Mouse (Mus musculus): Measurements from ENCODE around the gene Rnf220. TPM values are rescaled to one million over a fixed set of nuclear protein-coding genes. Genes with fewer than 3 reads are reported as not detected.

Rnf220 gene
- polyA plus RNA-seq, 1 experiment from 2014 or later: 124 TPM

- 64% methylated on average over 14 of the region's 14 CpGs for WGBS
- Histone ChIP-seq H3K4me1 (replicated peaks) (peaks cover 10% of the 10 kb centered on the region), H3K36me3 (no peaks in the 10 kb centered on the region), H3K27ac (no peak overlapping the region), H3K9ac (replicated peaks) (no peak overlapping the region), H3K4me2 (replicated peaks) (no peak overlapping the region), H3K4me3 (replicated peaks) (no peak overlapping the region), H3K9me3 (no peaks in the 10 kb centered on the region), H3K27me3 (peaks cover 45% of the 10 kb centered on the region)
- no peak for ATAC-seq
Observed at GRCm38 (mm10) chr4:117473291-117473984, 23.4 kb downstream of the Rnf220 start.

GRCm38 (mm10) chr4:117469471-117469870 is 27.4 kb downstream of the Rnf220 start:
- H3K4me3 ChIP-seq (replicated peaks): no peak overlapping the region
- no peak overlapping the region for H3K4me2 ChIP-seq (replicated peaks)
- no peak overlapping the region for H3K9ac ChIP-seq (replicated peaks)
- peaks cover 15% of the 10 kb centered on the region for H3K4me1 ChIP-seq (replicated peaks)
- WGBS: 82% methylated on average over 4 of the region's 4 CpGs
- no peak for ATAC-seq
- H3K27ac ChIP-seq: no peak overlapping the region
- no peaks in the 10 kb centered on the region for H3K9me3 ChIP-seq
- H3K36me3 ChIP-seq: no peaks in the 10 kb centered on the region
- H3K27me3 ChIP-seq: peaks cover 19% of the 10 kb centered on the region

GRCm38 (mm10) chr4:117467936-117468335 is 28.9 kb downstream of the Rnf220 start:
- H3K9ac ChIP-seq (replicated peaks): no peak overlapping the region
- H3K27ac ChIP-seq: no peak overlapping the region
- H3K4me3 ChIP-seq (replicated peaks): no peak overlapping the region
- no peak for ATAC-seq
- H3K4me1 ChIP-seq (replicated peaks): peaks cover 15% of the 10 kb centered on the region
- 82% methylated on average over 7 of the region's 7 CpGs for WGBS
- peaks cover 7% of the 10 kb centered on the region; the same call in 1 of the 2 replicates for H3K27me3 ChIP-seq
- H3K4me2 ChIP-seq (replicated peaks): no peak overlapping the region
- no peaks in the 10 kb centered on the region for H3K36me3 ChIP-seq
- H3K9me3 ChIP-seq: no peaks in the 10 kb centered on the region

- ATAC-seq: no peak
- Histone ChIP-seq H3K4me2 (replicated peaks) (no peak overlapping the region), H3K27me3 (peaks cover 5% of the 10 kb centered on the region; the same call in 1 of the 2 replicates), H3K4me3 (replicated peaks) (no peak overlapping the region), H3K27ac (no peak overlapping the region), H3K4me1 (replicated peaks) (no peaks in the 10 kb centered on the region), H3K9me3 (no peaks in the 10 kb centered on the region), H3K9ac (replicated peaks) (no peak overlapping the region), H3K36me3 (no peaks in the 10 kb centered on the region)
- 81% methylated on average over 1 of the region's 1 CpGs for WGBS
Observed at GRCm38 (mm10) chr4:117449151-117449550, 47.7 kb downstream of the Rnf220 start.

GRCm38 (mm10) chr4:117447926-117448325 is 48.9 kb downstream of the Rnf220 start:
- H3K4me1 ChIP-seq (replicated peaks): no peaks in the 10 kb centered on the region
- H3K36me3 ChIP-seq: no peaks in the 10 kb centered on the region
- H3K9ac ChIP-seq (replicated peaks): no peak overlapping the region
- peaks cover 5% of the 10 kb centered on the region; the same call in 1 of the 2 replicates for H3K27me3 ChIP-seq
- no peak overlapping the region for H3K4me3 ChIP-seq (replicated peaks)
- ATAC-seq: no peak
- H3K4me2 ChIP-seq (replicated peaks): no peak overlapping the region
- H3K9me3 ChIP-seq: no peaks in the 10 kb centered on the region
- WGBS: 93% methylated on average over 3 of the region's 3 CpGs
- H3K27ac ChIP-seq: no peak overlapping the region

GRCm38 (mm10) chr4:117445516-117446207 is 51.2 kb downstream of the Rnf220 start:
- Histone ChIP-seq H3K9me3 (no peaks in the 10 kb centered on the region), H3K4me1 (replicated peaks) (no peaks in the 10 kb centered on the region), H3K27ac (no peak overlapping the region), H3K36me3 (no peaks in the 10 kb centered on the region), H3K4me2 (replicated peaks) (no peak overlapping the region), H3K9ac (replicated peaks) (no peak overlapping the region), H3K4me3 (replicated peaks) (no peak overlapping the region), H3K27me3 (peaks cover 11% of the 10 kb centered on the region)
- no peak for ATAC-seq
- 86% methylated on average over 19 of the region's 19 CpGs for WGBS

- Histone ChIP-seq H3K9ac (replicated peaks) (no peak overlapping the region), H3K36me3 (no peaks in the 10 kb centered on the region), H3K27me3 (peaks cover 50% of the 10 kb centered on the region), H3K4me3 (replicated peaks) (no peak overlapping the region), H3K27ac (no peak overlapping the region), H3K4me2 (replicated peaks) (no peak overlapping the region), H3K4me1 (replicated peaks) (0 out of 2 replicates have a peak, but pooled peaks cover 4% of the 10 kb centered on the region), H3K9me3 (no peaks in the 10 kb centered on the region)
- 85% methylated on average over 3 of the region's 3 CpGs for WGBS
- no peak for ATAC-seq
Observed at GRCm38 (mm10) chr4:117438919-117439318, 57.9 kb downstream of the Rnf220 start.

- H3K9me3 ChIP-seq: no peaks in the 10 kb centered on the region
- no peak for ATAC-seq
- no peak overlapping the region for H3K4me2 ChIP-seq (replicated peaks)
- H3K9ac ChIP-seq (replicated peaks): no peak overlapping the region
- WGBS: 76% methylated on average over 14 of the region's 14 CpGs
- H3K27me3 ChIP-seq: peaks cover 56% of the 10 kb centered on the region
- no peaks in the 10 kb centered on the region for H3K36me3 ChIP-seq
- H3K4me1 ChIP-seq (replicated peaks): 0 out of 2 replicates have a peak, but pooled peaks cover 4% of the 10 kb centered on the region
- H3K27ac ChIP-seq: no peak overlapping the region
- H3K4me3 ChIP-seq (replicated peaks): no peak overlapping the region
Observed at GRCm38 (mm10) chr4:117438064-117438463, 58.8 kb downstream of the Rnf220 start.

GRCm38 (mm10) chr4:117436995-117437660 is 59.7 kb downstream of the Rnf220 start:
- no peak overlapping the region for H3K4me2 ChIP-seq (replicated peaks)
- H3K27ac ChIP-seq: no peak overlapping the region
- WGBS: 42% methylated on average over 14 of the region's 14 CpGs
- no peaks in the 10 kb centered on the region for H3K9me3 ChIP-seq
- H3K4me1 ChIP-seq (replicated peaks): 0 out of 2 replicates have a peak, but pooled peaks cover 4% of the 10 kb centered on the region
- H3K9ac ChIP-seq (replicated peaks): no peak overlapping the region
- H3K36me3 ChIP-seq: no peaks in the 10 kb centered on the region
- peaks cover 64% of the 10 kb centered on the region for H3K27me3 ChIP-seq
- no peak for ATAC-seq
- H3K4me3 ChIP-seq (replicated peaks): no peak overlapping the region

GRCm38 (mm10) chr4:117434336-117434735 is 62.5 kb downstream of the Rnf220 start:
- no peak overlapping the region for H3K9ac ChIP-seq (replicated peaks)
- no peak overlapping the region for H3K27ac ChIP-seq
- no peak for ATAC-seq
- no peaks in the 10 kb centered on the region for H3K9me3 ChIP-seq
- H3K4me2 ChIP-seq (replicated peaks): no peak overlapping the region
- H3K4me1 ChIP-seq (replicated peaks): peaks cover 8% of the 10 kb centered on the region; the same call in 1 of the 2 replicates
- no peak overlapping the region for H3K4me3 ChIP-seq (replicated peaks)
- peaks cover 78% of the 10 kb centered on the region for H3K27me3 ChIP-seq
- WGBS: 77% methylated on average over 8 of the region's 8 CpGs
- H3K36me3 ChIP-seq: no peaks in the 10 kb centered on the region

- Histone ChIP-seq H3K27me3 (peaks cover 85% of the 10 kb centered on the region), H3K9ac (replicated peaks) (no peak overlapping the region), H3K4me1 (replicated peaks) (peaks cover 23% of the 10 kb centered on the region), H3K36me3 (no peaks in the 10 kb centered on the region), H3K4me3 (replicated peaks) (no peak overlapping the region), H3K27ac (no peak overlapping the region), H3K4me2 (replicated peaks) (no peak overlapping the region), H3K9me3 (no peaks in the 10 kb centered on the region)
- no peak for ATAC-seq
- WGBS: 71% methylated on average over 9 of the region's 9 CpGs
Observed at GRCm38 (mm10) chr4:117429604-117430003, 67.2 kb downstream of the Rnf220 start.

GRCm38 (mm10) chr4:117427540-117427939 is 69.3 kb downstream of the Rnf220 start:
- H3K27ac ChIP-seq: no peak overlapping the region
- H3K27me3 ChIP-seq: peaks cover 84% of the 10 kb centered on the region
- peak; percentile 63 for ATAC-seq
- peaks cover 23% of the 10 kb centered on the region for H3K4me1 ChIP-seq (replicated peaks)
- H3K4me2 ChIP-seq (replicated peaks): no peak overlapping the region
- H3K4me3 ChIP-seq (replicated peaks): no peak overlapping the region
- no peak overlapping the region for H3K9ac ChIP-seq (replicated peaks)
- 53% methylated on average over 12 of the region's 12 CpGs for WGBS
- H3K9me3 ChIP-seq: no peaks in the 10 kb centered on the region
- no peaks in the 10 kb centered on the region for H3K36me3 ChIP-seq
